Mouse (Mus musculus) liver, adult 2 months (tissue): ENCODE results near the gene Mesp1.

Source experiments
- CTCF ChIP-seq: fragments of 200-500 bp; IDR thresholded peaks from 2 replicates; pipeline ENCODE4 v1.5.1; 2011; ENCODE audit warnings: low read depth, low read length, control low read depth
- POLR2A ChIP-seq: fragments of 200-500 bp; IDR thresholded peaks from 2 replicates; pipeline ENCODE4 v1.6.1; 2011; ENCODE audit warnings: low read length, control low read depth; ENCODE audit not compliant: insufficient read depth; ENCODE audit errors: extremely low read depth

DNA sequence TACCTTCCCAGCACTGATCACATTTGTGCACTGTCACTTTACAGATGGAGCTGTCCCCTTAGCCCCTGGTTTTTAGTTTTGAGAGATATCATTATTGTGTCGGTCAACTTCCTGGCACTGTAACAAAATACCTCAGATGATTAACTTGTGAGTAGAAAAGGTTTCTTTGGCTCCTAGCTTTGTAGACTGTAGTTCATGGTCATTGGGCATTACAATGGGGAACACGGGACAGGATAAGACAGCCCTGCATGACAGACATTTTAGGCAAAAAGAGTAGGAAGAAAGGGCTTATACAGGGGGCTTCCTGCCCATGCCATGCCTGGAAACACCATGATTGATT is 11.1 kb downstream of the Mesp1 start:
- no peak for TF ChIP-seq POLR2A
- no peak for TF ChIP-seq CTCF
